Mouse (Mus musculus) liver, embryonic 13.5 days (tissue): ENCODE results near the gene Rnaseh1. TPM values are rescaled to one million over a fixed set of nuclear protein-coding genes. Genes with fewer than 3 reads are reported as not detected.
A peak's percentile ranks its signal among the peaks of the same experiment; 100 is the strongest.

Experiments used
- ATAC-seq: fragments of 200-750 bp; cut with Nextera tagmentation; 2 replicates; pipeline ENCODE4 v1.8.0; 2017; ENCODE audit warnings: low read depth, mild to moderate bottlenecking, moderate number of reproducible peaks, moderate library complexity
- DNase-seq: peaks from one replicate; pipeline ENCODE4 v3.0.0; 2022
- H3K27ac ChIP-seq: fragments of 300-500 bp; sonication (generic); 2 replicates; pipeline ENCODE4 v1.5.1; 2015; ENCODE audit warnings: moderate library complexity, mild to moderate bottlenecking, inconsistent platforms
- H3K27me3 ChIP-seq: fragments of 300-500 bp; sonication (generic); 2 replicates; pipeline ENCODE4 v1.6.1; 2015; ENCODE audit warnings: mild to moderate bottlenecking, inconsistent platforms
- H3K36me3 ChIP-seq: fragments of 300-500 bp; sonication (generic); 2 replicates; pipeline ENCODE4 v1.6.1; 2015; ENCODE audit warnings: mild to moderate bottlenecking, inconsistent platforms
- H3K4me1 ChIP-seq: fragments of 300-500 bp; sonication (generic); replicated peaks from 2 replicates; pipeline ENCODE4 v1.6.1; 2015; ENCODE audit warnings: inconsistent platforms
- H3K4me2 ChIP-seq: fragments of 300-500 bp; sonication (generic); 2 replicates; pipeline ENCODE4 v1.6.1; 2015; ENCODE audit warnings: inconsistent platforms, mild to moderate bottlenecking, moderate library complexity
- H3K4me3 ChIP-seq: fragments of 300-500 bp; sonication (generic); replicated peaks from 2 replicates; pipeline ENCODE4 v1.5.1; 2015; ENCODE audit warnings: mild to moderate bottlenecking, inconsistent platforms
- H3K9ac ChIP-seq: fragments of 300-500 bp; sonication (generic); 2 replicates; pipeline ENCODE4 v1.6.1; 2015; ENCODE audit warnings: mild to moderate bottlenecking, inconsistent platforms
- H3K9me3 ChIP-seq: fragments of 300-500 bp; sonication (generic); replicated peaks from 2 replicates; pipeline ENCODE4 v1.6.1; 2016; ENCODE audit warnings: inconsistent platforms
- WGBS: fragments of 180-500 bp; shearing (Covaris S2); methylation state at CpG from one replicate; pipeline ENCODE4 v1.1.7; 2015; ENCODE audit not compliant: insufficient replicate concordance; 5-methylcytosine and 5-hydroxymethylcytosine counted together
- polyA plus RNA-seq: library from polyadenylated mRNA; unstranded; fragments of >200 nt; fragmentation: Nextera tagmentation; extraction: Ambion mirVana; gene quantifications from 2 replicates; pipeline ENCODE4 v1.2.1, GENCODE M21; 2015

Rnaseh1 gene
- polyA plus RNA-seq, 1 experiment from 2014 or later: 14.6 TPM

DNA sequence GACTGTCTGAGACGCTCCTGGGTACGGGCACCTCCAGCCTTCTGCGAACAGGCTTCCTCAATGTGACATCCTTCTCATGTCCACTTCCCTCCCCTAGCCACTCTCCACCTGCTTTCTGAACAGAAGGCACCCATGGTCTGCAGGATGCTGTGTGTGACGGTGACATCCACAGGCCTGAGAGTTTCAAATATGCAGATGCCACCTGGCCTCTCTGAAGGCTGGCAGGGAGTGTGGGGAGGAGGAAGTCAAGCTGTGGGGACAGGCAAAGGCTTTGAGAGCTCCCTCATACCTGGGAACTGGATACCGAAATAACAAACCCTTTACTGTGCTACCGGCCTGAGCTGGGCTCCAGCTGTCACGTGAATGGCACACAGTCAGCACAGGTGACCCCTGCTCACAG is 45.4 kb downstream of the Rnaseh1 start:
- no peaks in the 10 kb centered on the region for H3K27me3 ChIP-seq
- peaks cover 17% of the 10 kb centered on the region for H3K4me1 ChIP-seq
- WGBS: 89% methylated on average over 7 of the region's 7 CpGs
- peaks cover 59% of the 10 kb centered on the region for H3K36me3 ChIP-seq
- H3K27ac ChIP-seq: no peak overlapping the region
- H3K9ac ChIP-seq: no peak overlapping the region
- H3K4me2 ChIP-seq: no peak overlapping the region
- ATAC-seq (no peak), DNase-seq (no peak)
- no peaks in the 10 kb centered on the region for H3K9me3 ChIP-seq
- no peak overlapping the region for H3K4me3 ChIP-seq

DNA sequence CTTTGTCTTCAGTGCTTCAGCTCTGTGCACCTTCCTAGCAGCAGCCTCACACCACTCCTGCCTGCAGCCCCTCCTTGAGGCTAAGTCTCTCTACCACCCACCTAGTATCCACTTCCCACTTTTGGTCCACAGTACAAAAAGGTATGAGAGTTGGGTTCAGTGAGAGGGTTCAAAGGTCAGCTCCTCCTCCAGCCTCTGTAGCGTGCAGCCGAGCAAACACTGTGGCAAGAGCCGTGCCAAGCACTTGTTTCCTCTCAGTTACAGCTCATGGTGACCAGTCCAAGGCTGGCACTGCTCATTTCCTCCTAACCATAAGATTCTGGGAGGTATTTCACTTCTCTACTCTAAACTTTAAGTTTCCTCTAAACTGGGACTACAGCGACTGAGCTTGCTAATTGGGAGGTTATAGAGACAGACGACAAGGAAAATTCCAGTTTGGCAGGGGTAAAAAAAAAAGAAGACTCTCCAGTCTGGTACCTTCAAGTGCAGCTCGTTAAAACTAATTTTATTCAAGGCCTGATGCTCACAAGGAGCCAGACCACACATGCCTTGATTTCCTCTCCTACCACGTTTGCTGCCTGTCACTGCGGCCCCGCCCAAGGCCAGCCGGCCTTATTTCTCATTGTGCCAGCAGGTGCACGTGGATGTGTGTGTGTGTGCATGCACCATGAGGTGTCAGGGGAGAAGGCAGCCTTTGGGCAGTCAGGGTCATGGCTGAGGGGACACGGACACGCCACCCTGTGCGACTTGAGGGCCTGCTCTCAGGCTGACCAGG is 48.6 kb downstream of the Rnaseh1 start:
- H3K27ac ChIP-seq: no peak overlapping the region

DNA sequence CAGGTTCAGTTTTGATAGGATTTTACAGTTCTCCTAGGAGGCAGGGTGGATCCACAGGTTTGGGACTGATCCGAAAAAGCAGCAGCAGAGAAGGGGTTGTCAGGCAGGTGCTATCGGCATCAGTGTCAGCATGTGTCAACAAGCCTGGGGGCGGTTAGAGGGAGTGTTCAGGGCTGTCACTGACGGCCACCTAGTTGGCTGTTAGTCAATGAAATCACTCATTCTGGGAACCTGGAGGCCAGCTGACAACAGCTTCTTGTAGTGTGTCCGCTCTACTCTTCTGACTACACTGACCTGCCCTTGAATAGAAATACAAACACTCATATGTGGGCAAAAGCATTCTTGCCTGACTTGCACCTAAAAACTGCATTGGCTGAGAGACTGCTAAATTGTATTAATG is 49.7 kb downstream of the Rnaseh1 start:
- Histone ChIP-seq H3K4me2 (no peak overlapping the region), H3K36me3 (peaks cover 36% of the 10 kb centered on the region), H3K4me1 (peaks cover 19% of the 10 kb centered on the region), H3K9ac (no peak overlapping the region), H3K27ac (no peak overlapping the region), H3K27me3 (no peaks in the 10 kb centered on the region), H3K4me3 (no peak overlapping the region), H3K9me3 (no peaks in the 10 kb centered on the region)
- DNase-seq: no peak
- peak; percentile 19; the same call in 1 of the 2 replicates for ATAC-seq
- 74% methylated on average over 5 of the region's 5 CpGs for WGBS

More for the DNA sequence above, 48.6 kb downstream of the Rnaseh1 start:
- Histone ChIP-seq H3K4me2 (no peak overlapping the region), H3K27me3 (no peaks in the 10 kb centered on the region), H3K4me3 (no peak overlapping the region), H3K9me3 (no peaks in the 10 kb centered on the region), H3K4me1 (peaks cover 19% of the 10 kb centered on the region), H3K36me3 (peaks cover 43% of the 10 kb centered on the region), H3K9ac (no peak overlapping the region)
- WGBS: 74% methylated on average over 14 of the region's 14 CpGs
- no peak for DNase-seq
- ATAC-seq: peak; percentile 42; the same call in 1 of the 2 replicates

DNA sequence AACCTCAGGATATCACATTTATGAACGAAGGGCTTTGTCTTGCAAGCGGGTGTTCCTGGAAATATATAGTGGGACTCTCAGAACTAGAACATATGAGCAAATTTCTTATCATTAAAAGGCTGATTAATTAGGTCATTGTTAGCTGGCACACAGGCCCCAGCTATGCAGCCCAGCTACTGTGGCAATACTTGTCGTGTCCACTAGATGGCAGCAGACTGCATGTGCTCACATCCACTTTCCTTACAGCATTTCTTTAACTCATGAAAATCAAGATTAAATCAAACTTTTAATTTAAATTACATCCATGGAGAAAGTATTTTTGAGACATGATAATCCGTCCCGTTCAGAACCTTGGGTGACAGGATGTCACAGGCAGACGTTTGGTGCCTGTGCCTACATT is 50.3 kb downstream of the Rnaseh1 start:
- H3K27me3 ChIP-seq: no peaks in the 10 kb centered on the region
- DNase-seq (peak; percentile 37), ATAC-seq (no peak)
- H3K27ac ChIP-seq: no peak overlapping the region
- no peak overlapping the region for H3K4me3 ChIP-seq
- no peak overlapping the region for H3K9ac ChIP-seq
- no peaks in the 10 kb centered on the region for H3K9me3 ChIP-seq
- H3K4me2 ChIP-seq: no peak overlapping the region
- H3K36me3 ChIP-seq: peaks cover 31% of the 10 kb centered on the region
- 15% methylated on average over 6 of the region's 6 CpGs for WGBS
- peaks cover 19% of the 10 kb centered on the region for H3K4me1 ChIP-seq

DNA sequence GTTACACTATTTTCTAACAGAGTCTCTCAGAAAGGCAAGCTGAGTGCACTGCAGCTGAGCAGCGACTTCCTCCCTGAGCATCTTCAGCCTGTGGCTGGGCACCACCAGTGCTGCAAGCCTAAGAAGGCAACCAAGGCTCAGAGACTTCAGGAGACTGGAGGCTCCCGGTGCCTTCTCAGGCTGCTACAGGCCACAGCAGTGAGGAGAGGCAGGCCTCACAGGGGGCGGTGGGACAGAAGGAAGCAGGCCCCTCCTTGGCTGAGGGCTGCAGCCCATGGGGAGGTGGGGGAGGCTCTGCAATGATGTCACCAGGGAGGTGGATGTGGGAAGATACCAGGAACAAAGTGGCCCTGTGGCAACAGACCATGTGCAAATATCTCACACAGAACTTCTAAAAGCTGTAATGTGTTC is 50.7 kb downstream of the Rnaseh1 start:
- H3K4me1 ChIP-seq: peaks cover 19% of the 10 kb centered on the region
- H3K4me2 ChIP-seq: no peak overlapping the region
- H3K27ac ChIP-seq: no peak overlapping the region
- no peaks in the 10 kb centered on the region for H3K9me3 ChIP-seq
- DNase-seq: no peak
- H3K36me3 ChIP-seq: peaks cover 27% of the 10 kb centered on the region
- no peak overlapping the region for H3K4me3 ChIP-seq
- no peak for ATAC-seq
- H3K9ac ChIP-seq: no peak overlapping the region
- H3K27me3 ChIP-seq: no peaks in the 10 kb centered on the region
- 43% methylated on average over 3 of the region's 3 CpGs for WGBS

DNA sequence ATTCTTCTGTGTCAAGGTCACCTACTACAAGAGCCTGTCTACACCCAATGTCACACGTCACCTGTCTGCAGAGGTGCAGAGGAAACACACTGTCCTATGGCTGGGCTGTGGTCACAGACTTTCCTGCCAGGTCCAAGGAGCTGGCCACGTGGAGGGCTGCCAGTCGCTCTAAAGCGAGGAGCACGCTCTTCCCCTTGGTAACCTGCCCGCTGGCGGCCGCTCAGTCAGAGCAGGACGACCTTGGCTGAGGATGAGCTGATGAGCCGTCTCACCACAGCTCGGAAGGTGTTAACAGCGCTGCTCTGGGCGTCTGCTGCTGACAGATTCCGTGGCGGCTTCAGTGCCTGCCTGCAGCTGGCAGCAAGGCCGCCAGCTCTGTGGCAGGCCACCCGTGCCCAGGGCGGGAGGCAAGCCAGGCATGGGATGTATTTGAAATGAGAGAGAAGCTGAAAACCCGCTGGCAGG is 51.2 kb downstream of the Rnaseh1 start:
- no peak overlapping the region for H3K27ac ChIP-seq
- DNase-seq: no peak

DNA sequence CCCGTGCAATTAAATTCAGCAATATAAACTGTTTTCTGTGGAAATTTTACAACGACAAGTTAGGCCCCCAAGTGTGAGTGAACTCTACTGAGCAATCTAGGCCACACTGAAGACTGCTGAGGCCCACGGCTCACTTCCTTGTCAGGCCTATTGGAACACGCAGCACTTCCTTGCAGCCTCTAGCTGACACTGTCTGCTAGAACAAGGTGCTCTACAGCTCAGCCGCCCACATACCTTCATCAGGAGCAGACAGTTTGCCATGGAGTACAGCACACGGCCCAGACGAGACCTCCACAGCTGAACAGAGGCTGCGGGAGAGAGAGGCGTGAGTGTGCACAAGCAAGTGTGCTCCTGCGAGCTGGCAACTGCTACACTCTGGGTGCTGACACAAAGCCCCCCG is 51.9 kb downstream of the Rnaseh1 start:
- H3K4me3 ChIP-seq: no peak overlapping the region
- no peak overlapping the region for H3K27ac ChIP-seq
- ATAC-seq: no peak
- no peak overlapping the region for H3K4me2 ChIP-seq
- H3K27me3 ChIP-seq: no peaks in the 10 kb centered on the region
- whole genome bisulfite sequencing: 79% methylated on average over 11 of the region's 11 CpGs
- no peaks in the 10 kb centered on the region for H3K9me3 ChIP-seq
- H3K4me1 ChIP-seq: peaks cover 19% of the 10 kb centered on the region
- H3K9ac ChIP-seq: no peak overlapping the region
- H3K36me3 ChIP-seq: peaks cover 21% of the 10 kb centered on the region
- no peak for DNase-seq

More for the DNA sequence above, 51.2 kb downstream of the Rnaseh1 start:
- ATAC-seq: no peak
- peaks cover 19% of the 10 kb centered on the region for H3K4me1 ChIP-seq
- no peaks in the 10 kb centered on the region for H3K9me3 ChIP-seq
- H3K4me2 ChIP-seq: no peak overlapping the region
- 76% methylated on average over 19 of the region's 19 CpGs for WGBS
- no peak overlapping the region for H3K4me3 ChIP-seq
- no peak overlapping the region for H3K9ac ChIP-seq
- no peaks in the 10 kb centered on the region for H3K27me3 ChIP-seq
- H3K36me3 ChIP-seq: peaks cover 27% of the 10 kb centered on the region

DNA sequence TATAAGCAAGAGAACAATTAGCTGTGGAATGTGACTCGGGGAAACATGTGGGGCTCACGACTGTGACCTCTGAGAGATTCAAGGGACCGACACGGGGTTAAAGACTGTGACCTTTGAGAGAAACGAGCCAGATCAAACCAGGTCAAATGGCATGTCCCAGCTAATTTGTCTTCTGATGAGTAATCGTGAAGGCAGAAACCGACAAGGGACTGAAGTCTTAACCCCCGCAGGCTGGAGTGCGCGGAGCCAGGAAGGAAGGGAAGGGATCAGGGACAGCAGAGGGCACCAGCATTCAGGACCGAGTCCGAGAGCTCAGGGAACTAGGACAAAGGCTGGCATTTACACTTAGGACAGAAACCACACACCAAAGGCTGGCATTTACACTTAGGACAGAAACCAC is 55.0 kb downstream of the Rnaseh1 start:
- Histone ChIP-seq H3K9me3 (no peaks in the 10 kb centered on the region), H3K4me3 (no peak overlapping the region), H3K27ac (no peak overlapping the region), H3K4me1 (peaks cover 4% of the 10 kb centered on the region; the same call in 1 of the 2 replicates), H3K36me3 (peaks cover 25% of the 10 kb centered on the region), H3K4me2 (no peak overlapping the region), H3K27me3 (no peaks in the 10 kb centered on the region), H3K9ac (no peak overlapping the region)
- 62% methylated on average over 12 of the region's 12 CpGs for WGBS
- ATAC-seq (no peak), DNase-seq (no peak)

DNA sequence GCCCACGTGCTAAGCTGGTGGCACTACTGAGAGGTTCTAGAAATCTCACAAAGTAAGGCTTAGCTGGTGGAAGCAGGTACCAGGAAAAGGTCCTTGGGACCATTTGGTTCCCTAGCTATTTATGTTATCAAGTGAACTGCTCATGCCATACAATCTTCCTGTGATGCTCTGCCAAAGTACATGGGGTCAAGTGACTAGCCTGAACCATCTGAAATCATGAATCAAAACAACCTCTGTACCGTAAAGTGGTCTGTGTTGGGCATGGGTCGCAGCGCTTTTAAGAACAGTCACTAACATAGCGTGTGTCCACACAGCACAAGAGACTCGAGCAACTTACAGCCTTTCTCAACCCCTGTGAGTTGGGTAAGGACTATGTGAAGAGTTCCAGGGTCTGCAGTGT is 55.8 kb downstream of the Rnaseh1 start:
- ATAC-seq: no peak
- H3K4me2 ChIP-seq: no peak overlapping the region
- no peak overlapping the region for H3K9ac ChIP-seq
- no peaks in the 10 kb centered on the region for H3K27me3 ChIP-seq
- WGBS: 80% methylated on average over 6 of the region's 6 CpGs
- no peak overlapping the region for H3K4me3 ChIP-seq
- no peak for DNase-seq
- no peak overlapping the region for H3K27ac ChIP-seq
- H3K36me3 ChIP-seq: peaks cover 33% of the 10 kb centered on the region
- H3K4me1 ChIP-seq: 0 out of 2 replicates have a peak, but pooled peaks cover under 1% of the 10 kb centered on the region
- no peaks in the 10 kb centered on the region for H3K9me3 ChIP-seq

DNA sequence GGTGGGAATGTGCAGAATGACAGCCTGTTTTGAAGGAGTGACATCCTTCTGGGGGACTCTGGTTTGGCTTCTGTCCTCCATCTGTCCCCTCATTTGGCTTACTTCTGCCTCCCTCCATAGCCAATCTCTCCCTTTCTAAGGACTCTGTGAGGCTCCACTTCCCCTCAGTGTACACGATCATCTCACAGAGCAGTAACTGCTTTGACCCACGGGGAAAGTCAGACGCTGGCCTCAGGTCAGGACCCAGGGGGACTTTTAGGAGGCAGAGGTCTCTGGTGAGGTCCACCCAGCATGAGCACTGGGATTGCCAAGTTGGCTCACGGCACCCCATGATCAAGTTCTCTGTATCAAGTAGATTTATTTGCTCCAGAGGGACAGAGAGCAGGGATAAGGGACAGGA is 58.8 kb downstream of the Rnaseh1 start:
- no peak overlapping the region for H3K9ac ChIP-seq
- peaks cover 52% of the 10 kb centered on the region for H3K36me3 ChIP-seq
- no peak overlapping the region for H3K27ac ChIP-seq
- no peak for DNase-seq
- no peaks in the 10 kb centered on the region for H3K4me1 ChIP-seq
- WGBS: 83% methylated on average over 4 of the region's 4 CpGs
- no peaks in the 10 kb centered on the region for H3K9me3 ChIP-seq
- no peaks in the 10 kb centered on the region for H3K27me3 ChIP-seq
- ATAC-seq: no peak
- no peak overlapping the region for H3K4me2 ChIP-seq
- no peak overlapping the region for H3K4me3 ChIP-seq
